Mouse (Mus musculus) gastrocnemius, adult 2 months (tissue): ENCODE results near the gene Defb35. TPM values are rescaled to one million over a fixed set of nuclear protein-coding genes. Genes with fewer than 3 reads are reported as not detected.
A peak's percentile ranks its signal among the peaks of the same experiment; 100 is the strongest.
"Not testable (repeated sequence)": the region's sequence is repeated elsewhere in the genome, so short reads cannot be mapped to it uniquely, and the experiment has no call there.

Source experiments
- DNase-seq: peaks from one replicate; pipeline ENCODE4 v3.0.0; 2022
- H3K27ac ChIP-seq: fragments of 200-600 bp; 2 replicates; pipeline ENCODE4 v1.8.1; 2022; ENCODE audit warnings: mild to moderate bottlenecking
- H3K4me3 ChIP-seq: fragments of 200-600 bp; 2 replicates; pipeline ENCODE4 v1.8.1; 2022; ENCODE audit warnings: mild to moderate bottlenecking, moderate library complexity
- CTCF ChIP-seq: fragments of 200-600 bp; IDR thresholded peaks from 2 replicates; pipeline ENCODE4 v1.8.1; 2022; ENCODE audit warnings: antibody characterized with exemption, mild to moderate bottlenecking, moderate library complexity
- intact Hi-C: fragments of 180-260 bp; cut with DNase I; formaldehyde crosslinking; loops from one replicate; pipeline ENCODE4 v1.15.1; 2025
- long read RNA-seq, 2 experiments: library from polyadenylated mRNA; stranded (forward); transcript quantifications; one replicate each; pipeline ENCODE4 v2.0.0; 2021
- total RNA-seq, 2 experiments: library from RNA; stranded (reverse); gene quantifications; 2 replicates each; pipeline ENCODE4 v1.2.3; 2021

Defb35 gene
- not detected for total RNA-seq
- long read RNA-seq, experiment 1, result 0 reads
- long read RNA-seq, experiment 2, result 0 reads

DNA sequence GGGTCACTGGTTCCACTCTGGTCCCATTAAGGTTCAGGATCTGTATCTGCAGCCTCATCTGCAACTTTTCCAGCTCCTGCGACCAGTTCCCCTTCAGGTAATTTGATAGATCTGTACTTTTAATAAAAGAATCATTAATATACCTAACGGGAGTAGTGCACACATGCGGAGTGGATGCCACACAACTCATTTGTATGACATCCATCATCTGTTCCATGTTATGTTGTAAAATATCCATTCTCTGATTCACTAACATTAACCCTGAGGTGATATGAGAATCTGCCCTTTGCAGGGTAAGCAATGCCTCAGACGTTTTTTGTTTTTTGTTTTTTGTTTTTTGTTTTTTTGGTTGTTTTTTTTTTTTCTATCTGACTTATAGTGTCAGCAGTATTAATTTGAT lies at the start of gene Defb35:
Gene Defb35 (plus strand): TSS at position 301 of the 400 bp plus-strand sequence.
- DNase-seq, intact Hi-C loops, H3K27ac ChIP-seq, H3K4me3 ChIP-seq: not testable (repeated sequence)

DNA sequence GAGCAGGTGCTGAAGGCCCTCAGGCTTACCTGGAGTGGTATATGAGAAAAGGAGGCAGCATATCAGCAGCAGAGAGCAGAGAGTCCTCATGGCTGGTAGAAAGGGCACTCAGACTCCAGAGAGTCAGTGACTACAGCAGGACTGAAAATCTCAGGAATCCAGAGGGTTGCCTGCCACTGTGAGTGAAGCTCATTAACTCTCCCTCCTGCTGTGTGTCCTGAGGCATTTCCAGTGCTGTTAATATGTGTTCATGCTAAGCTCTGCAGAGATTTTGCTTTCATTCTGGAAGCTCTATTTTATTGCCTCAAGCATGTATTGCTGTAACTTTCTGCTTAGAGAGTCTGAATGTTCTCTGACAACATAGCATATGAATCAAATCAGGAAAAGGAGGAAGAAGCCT lies 31.9 kb upstream of the Defb35 start, which contains the start of gene Defb11:
Gene Defb11 (minus strand): TSS at position 123 of the 400 bp plus-strand sequence.
- H3K4me3 ChIP-seq, intact Hi-C loops: not testable (repeated sequence)

DNA sequence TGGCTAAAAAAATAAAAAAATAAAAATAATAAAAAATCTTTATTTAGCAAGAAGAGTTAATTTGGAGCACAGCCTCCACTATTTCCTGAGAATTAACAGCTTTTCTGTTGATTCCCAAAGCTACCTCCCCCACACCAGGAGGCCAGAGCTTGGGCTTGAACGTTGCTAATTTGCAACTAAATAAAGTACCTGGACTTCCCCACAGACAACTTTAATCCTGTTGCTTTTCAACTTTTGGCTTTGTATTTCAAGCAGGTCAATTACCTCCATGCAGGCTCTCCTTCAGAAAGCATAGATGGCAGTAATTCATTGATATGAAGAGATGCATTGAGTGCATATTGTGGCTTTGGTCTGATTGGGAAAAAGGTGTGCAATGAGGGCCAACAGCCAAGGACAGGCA lies 26.2 kb upstream of the Defb35 start:
- TF ChIP-seq CTCF, result no peak
- Histone ChIP-seq H3K4me3 (no peak overlapping the region), H3K27ac (no peak overlapping the region)
- intact Hi-C loops, result no loop called here
- DNase-seq, result no peak

More for the DNA sequence above, 31.9 kb upstream of the Defb35 start, which contains the start of gene Defb11:
- not testable (repeated sequence) for DNase-seq, H3K27ac ChIP-seq

DNA sequence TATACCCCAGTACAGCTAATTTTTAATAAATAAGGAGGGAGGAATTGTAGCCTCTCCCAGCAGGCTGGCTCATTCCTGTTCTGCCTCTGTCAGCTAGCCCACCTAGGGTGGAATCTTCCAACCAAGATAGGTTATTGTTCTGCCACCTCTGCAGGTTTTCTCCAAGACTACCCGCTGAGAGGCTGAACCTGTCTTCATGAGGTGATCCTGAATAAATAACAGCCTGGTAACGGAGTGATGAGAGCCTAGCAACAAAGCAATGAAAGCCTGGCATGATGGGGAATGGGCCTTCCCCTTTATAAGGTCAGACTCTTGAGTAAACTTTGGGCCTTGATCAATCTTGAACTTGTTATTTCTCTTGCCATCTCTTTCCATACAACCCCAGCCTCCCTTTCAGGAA lies 25.6 kb upstream of the Defb35 start:
- TF ChIP-seq CTCF, result no peak
- intact Hi-C loops, result no loop called here
- no peak overlapping the region for H3K4me3 ChIP-seq
- H3K27ac ChIP-seq, result no peak overlapping the region
- DNase-seq, result no peak

DNA sequence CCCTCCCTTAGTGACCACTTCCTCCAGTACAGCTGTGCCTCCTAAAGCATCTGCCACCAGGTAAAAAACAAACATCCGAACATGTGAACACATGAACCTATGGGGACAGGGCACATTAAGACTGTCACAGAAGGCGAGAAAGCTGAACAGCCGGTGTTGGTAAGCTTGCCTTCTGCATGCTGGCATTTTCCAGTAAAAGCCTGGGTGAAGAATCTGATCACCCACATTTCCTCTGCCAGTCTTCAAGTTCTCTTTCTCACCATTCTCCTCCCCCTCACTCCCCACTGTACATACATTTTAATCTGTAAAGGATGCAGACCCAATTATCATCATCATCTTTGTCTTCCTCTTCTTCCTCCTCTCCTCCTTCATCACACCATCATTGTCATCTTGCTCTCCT lies 22.5 kb upstream of the Defb35 start:
- no peak for TF ChIP-seq CTCF
- Histone ChIP-seq H3K4me3 (no peak overlapping the region), H3K27ac (no peak overlapping the region)
- intact Hi-C loops, result no loop called here
- DNase-seq, result no peak

DNA sequence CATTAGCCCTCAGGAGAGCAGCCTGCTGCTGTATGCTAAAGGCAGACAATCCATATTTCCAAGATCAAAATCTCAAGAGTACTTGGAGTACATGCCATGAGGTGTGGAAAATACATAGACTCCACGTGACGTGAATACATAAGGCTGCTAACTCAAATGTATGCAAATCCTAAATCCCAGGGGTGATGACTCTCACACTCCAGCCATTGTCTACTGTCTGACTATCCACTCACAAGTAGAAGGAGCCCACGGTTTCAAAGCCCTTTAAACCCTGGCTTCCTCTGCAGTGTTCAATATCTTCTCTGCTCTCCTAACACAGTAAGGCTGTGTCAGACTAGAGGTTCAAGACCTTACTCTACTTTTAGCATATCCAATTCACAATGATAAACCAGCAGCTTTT lies 7.4 kb upstream of the Defb35 start:
- H3K27ac ChIP-seq, H3K4me3 ChIP-seq, intact Hi-C loops, DNase-seq: not testable (repeated sequence)

DNA sequence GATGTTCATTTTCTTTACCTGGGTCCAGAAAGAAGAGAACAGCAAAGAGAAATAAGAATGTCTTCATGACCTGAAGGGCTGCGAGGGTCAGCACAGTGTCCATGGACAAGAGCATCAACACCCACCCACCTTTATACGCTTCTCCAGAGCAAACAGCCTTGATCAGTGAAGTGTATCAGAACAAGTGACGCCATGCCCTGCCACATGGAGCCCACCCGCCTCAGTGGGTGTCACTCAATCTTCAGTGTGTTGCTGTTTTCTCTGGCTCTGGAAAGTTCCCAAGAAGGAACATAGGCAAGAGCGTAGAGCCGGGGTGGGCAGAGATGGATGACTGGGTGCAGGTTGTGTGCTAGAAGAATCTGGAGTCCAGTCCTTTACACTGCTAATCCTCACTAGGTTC lies 5.5 kb upstream of the Defb35 start, which contains the start of gene Defb15:
Gene Defb15 (minus strand): TSS at position 101 of the 400 bp plus-strand sequence.
- no peak within 1 kb of the TSS for H3K27ac ChIP-seq
- TF ChIP-seq CTCF, result no peak
- no peak within 1 kb of the TSS for H3K4me3 ChIP-seq
- DNase-seq, result no peak
- intact Hi-C loops, result no loop called here

DNA sequence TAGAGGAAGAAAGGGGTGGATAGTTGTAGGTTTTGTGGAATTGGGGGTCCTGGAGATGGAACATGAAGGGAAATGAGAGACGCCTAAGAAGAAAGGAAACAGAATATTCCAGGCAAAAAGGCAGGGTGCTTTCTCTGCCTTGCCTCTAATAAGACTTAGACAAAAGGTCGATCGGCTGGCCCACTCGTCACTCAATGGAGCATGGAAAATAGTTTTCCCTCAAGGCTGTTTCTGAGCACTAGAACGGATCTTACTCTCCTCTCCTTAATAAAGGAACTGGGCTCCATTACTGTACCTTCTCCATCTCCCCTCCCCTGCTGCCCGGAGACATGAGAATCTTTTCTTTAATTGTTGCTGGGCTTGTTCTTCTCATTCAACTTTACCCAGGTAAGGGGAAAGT lies 8.3 kb downstream of the Defb35 start, which contains the start of gene Defb13:
Gene Defb13 (plus strand): TSS at position 301 of the 400 bp plus-strand sequence.
- Histone ChIP-seq H3K4me3 (no peak within 1 kb of the TSS), H3K27ac (no peak within 1 kb of the TSS)
- DNase-seq, result no peak
- intact Hi-C loops, result no loop called here
- TF ChIP-seq CTCF, result no peak

DNA sequence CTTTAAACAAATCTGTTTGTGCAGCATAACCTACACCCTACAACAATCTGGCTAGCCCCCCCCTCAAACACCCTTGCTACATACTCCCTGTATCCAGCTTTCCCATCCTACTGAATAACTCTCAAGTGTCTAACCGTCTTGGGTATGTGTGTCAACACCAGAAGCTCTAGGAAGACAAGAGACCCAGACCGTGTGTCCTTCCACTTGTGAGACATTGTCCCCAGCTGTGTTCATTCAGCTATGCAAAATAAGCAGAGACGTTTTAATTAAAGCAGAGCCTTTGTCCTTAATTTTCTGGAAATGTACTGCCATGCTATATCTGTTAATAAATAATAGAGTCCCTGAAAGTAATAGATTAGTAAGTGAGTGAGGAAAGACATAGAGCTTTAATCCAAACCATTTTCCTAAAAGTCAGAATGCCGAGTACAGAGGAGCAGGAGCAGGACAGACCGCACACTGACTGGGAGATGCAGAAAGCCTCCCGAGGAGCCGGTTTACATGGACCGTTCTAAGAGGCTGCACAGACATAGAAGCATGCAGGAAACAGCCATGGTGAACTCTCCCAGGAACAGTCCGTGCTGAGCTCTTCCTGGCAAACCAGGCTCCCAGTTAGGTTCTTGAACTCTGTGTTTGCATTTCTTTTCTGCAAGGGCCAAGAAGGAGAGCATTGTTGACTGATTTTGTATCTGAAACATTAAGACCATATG lies 9.3 kb downstream of the Defb35 start:
- intact Hi-C loops, result no loop called here
- Histone ChIP-seq H3K4me3 (no peak overlapping the region), H3K27ac (no peak overlapping the region)
- no peak for DNase-seq
- no peak for TF ChIP-seq CTCF

DNA sequence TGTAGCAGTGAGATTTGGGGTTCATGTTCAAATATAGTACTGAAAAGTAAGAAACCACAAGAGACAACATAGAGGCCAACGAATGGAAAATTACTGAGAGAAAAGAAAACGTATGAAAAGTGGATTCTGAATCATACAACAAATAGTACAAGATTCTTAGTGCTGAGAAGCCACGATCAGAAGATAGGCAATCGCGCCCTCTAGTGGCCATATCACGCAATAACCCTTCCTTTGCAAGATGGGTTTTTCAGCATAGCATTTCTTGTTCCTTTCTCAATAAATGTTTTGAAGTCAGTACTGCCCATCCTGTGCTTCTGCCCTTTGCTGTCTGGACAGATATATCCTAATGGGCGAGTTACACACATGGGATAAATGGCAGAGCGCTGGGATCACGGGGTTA lies 17.2 kb downstream of the Defb35 start:
- intact Hi-C loops, result no loop called here

DNA sequence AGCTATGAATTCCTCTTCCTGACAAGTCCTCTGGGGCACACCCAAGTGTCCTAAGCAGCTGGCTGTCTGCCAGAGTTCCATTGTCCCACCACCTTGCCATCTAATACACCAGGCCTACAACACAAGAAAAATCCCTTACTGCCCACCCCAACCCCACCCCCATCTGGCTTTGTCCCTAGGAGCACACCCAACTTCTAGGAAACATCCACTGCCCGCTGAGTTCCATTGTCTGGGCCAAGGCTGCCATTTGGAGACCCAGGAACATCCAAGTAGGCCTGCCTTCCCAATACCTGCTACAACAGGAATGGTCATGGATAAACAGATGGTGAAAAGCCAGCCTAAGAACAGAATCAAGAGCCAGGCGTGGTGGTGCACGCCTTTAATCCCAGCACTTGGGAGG lies 18.2 kb downstream of the Defb35 start:
- no peak for TF ChIP-seq CTCF
- DNase-seq, result no peak
- no peak overlapping the region for H3K27ac ChIP-seq
- intact Hi-C loops, result no loop called here
- H3K4me3 ChIP-seq, result no peak overlapping the region

More for the DNA sequence above, 17.2 kb downstream of the Defb35 start:
- Histone ChIP-seq H3K27ac (no peak overlapping the region), H3K4me3 (no peak overlapping the region)
- DNase-seq, result no peak
- peak; percentile 66 for TF ChIP-seq CTCF

DNA sequence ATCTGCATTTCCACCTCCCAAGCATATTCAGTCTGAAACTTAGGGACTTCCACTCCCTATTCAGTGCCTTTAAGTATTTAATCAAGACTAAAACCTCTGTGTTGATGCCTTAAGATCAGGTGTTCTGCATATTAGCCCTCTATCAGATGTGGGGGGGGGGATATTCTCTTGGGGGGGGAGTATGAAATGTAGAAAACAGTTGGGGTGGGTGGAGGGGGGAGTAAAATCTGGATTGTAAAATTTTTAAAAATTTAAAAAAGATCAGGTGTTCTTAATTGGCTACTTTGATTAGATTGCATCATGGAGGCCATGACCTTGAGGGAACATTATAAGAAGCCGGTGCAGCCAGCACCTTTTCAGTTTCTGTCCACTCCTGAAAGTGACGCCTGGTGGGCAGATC lies 20.3 kb downstream of the Defb35 start, which contains the start of gene Fam90a1a:
Gene Fam90a1a (plus strand): TSS at position 301 of the 400 bp plus-strand sequence.
- intact Hi-C loops, result no loop called here
- Histone ChIP-seq H3K27ac (no peak within 1 kb of the TSS), H3K4me3 (no peak within 1 kb of the TSS)
- no peak for TF ChIP-seq CTCF
- no peak for DNase-seq

DNA sequence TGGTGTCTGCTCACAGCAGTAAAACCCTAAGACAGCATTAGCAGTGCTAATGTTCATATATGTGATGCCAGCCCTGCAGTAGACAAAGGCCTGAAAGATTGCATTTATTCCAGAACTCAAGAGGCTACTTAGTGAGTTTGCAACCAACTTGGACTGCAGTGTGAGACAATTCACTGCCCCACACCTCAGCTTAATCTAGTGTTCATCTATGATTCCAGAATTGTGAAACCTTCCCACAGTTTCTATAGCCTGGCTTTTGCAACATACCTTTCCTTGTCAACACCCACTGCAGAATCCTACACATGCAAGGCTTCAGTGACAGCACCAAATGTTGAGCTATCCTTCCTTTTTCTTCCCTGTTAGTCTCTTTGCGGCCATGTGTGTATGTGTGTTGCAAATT lies 28.5 kb downstream of the Defb35 start:
- no peak overlapping the region for H3K27ac ChIP-seq
- intact Hi-C loops, result no loop called here
- H3K4me3 ChIP-seq, result no peak overlapping the region
- no peak for DNase-seq
- TF ChIP-seq CTCF, result no peak

DNA sequence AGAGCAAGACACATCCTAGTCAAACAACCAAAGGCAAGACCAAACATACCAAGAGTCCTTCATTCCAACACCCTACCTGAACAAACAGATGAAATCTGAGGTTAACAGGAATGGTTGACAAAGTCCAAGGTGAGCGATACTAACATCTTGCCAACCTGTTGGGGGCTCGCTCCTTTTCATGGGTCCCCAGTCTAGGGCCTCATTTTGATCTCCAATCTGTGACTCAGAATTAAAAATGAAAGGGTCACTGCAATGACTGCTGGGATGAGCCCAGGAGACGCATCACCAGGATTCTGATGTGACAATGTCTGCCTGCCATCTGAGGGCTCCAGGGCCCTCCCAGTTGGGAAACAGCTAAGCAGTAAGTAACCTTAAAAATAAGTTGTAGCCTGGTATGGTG lies 31.3 kb downstream of the Defb35 start, which contains the start of gene Ccdc70:
Gene Ccdc70 (plus strand): TSS at position 301 of the 400 bp plus-strand sequence.
- no peak for TF ChIP-seq CTCF
- Histone ChIP-seq H3K27ac (no peak within 1 kb of the TSS), H3K4me3 (no peak within 1 kb of the TSS)
- no peak for DNase-seq
- intact Hi-C loops, result no loop called here
